8 mouse cellular contexts compared by ENCODE assay signal in genomic region chr14:75284193-75284915, GRCm38 (mm10). TPM values are rescaled to one million over a fixed set of nuclear protein-coding genes. Genes with fewer than 3 reads are reported as not detected.
A peak's percentile ranks its signal among the peaks of the same experiment; 100 is the strongest.
DNase-seq lines count a peak whose midpoint lies in the region; ATAC-seq lines count a peak whose summit lies in the region.

Gene Zc3h13 (plus strand): TSS chr14:75284373.

- DNase-seq in adrenal gland, adult (ENCODE audit: inconsistent age in 2 of 2, low spot score in 1 of 2): peak; percentile 96 to 99
- DNase-seq in embryo, embryonic 10.5 days (ENCODE audit: low spot score): peak; percentile 95
- peak; percentile 94 for DNase-seq in gastrocnemius, postnatal 14 days
- DNase-seq in left cerebral cortex, postnatal 10 days (ENCODE audit: extremely low spot score in 1 of 2, low spot score in 2 of 2): peak; percentile 91 to 96
- peak; percentile 96 for DNase-seq in right cerebral cortex, postnatal 25 days
- peak; percentile 92 to 98 for DNase-seq in urinary bladder, postnatal 4 days (ENCODE audit: low spot score in 2 of 2)

- intact Hi-C loops in gastrocnemius, postnatal 14 days (cut with DNase I; ENCODE audit: low total_unique reads): no loop called here
- intact Hi-C loops in left cerebral cortex, postnatal 10 days (cut with DNase I): no loop called here

- peak; percentile 96 for ATAC-seq in inflammation-experienced regulatory T-cells, adult 6 months
- ATAC-seq in megakaryocyte-erythroid progenitor cell, adult 5-6 weeks (replicated peaks; ENCODE audit: low FRiP score, low TSS enrichment, poor library complexity, severe bottlenecking): peak; percentile 97

RNA-seq across cellular contexts. Expression of gene Zc3h13, which starts in this region (rescaled TPM):
- 10 to 100 TPM; 14.4 to 16.6 TPM for total RNA-seq in gastrocnemius, postnatal 14 days (2021)
- polyA plus RNA-seq in inflammation-experienced regulatory T-cells, adult 6 months (2017; shearing (Covaris generic)): 10 to 100 TPM; 15.5 to 26.0 (median 17.1) TPM
- total RNA-seq in left cerebral cortex, postnatal 10 days (2021): 10 to 100 TPM; 46.3 to 49.0 TPM
- 28.2 and 28.7 TPM in 2 replicates for total RNA-seq in megakaryocyte-erythroid progenitor cell, adult 5-6 weeks (2014; fragmentation: Nextera tagmentation)
- total RNA-seq in megakaryocyte-erythroid progenitor cell, adult 5-6 weeks (2017): 34.0 and 41.2 TPM in 2 replicates

Comparison
In these comparisons a context has a peak if more than half of its experiments do, and no peak if none do; other contexts are left out.
1. Peak in every context shown above with its lines: DNase-seq and ATAC-seq.